Mouse (Mus musculus) MEL (cell line): Measurements from ENCODE around the gene Sfxn4. TPM values are rescaled to one million over a fixed set of nuclear protein-coding genes. Genes with fewer than 3 reads are reported as not detected.

Experiments used
- DNase-seq: peaks from one replicate; pipeline ENCODE4 v3.0.0; 2011; ENCODE audit warnings: low read depth, low spot score
- H3K27ac ChIP-seq: 2 replicates; pipeline ENCODE4 v1.5.1; 2012; ENCODE audit warnings: low read depth, mild to moderate bottlenecking, control low read depth, low read length, moderate library complexity; ENCODE audit not compliant: control insufficient read depth
- H3K27me3 ChIP-seq, 2 experiments: fragments of 150-350 bp in 1 of 2; sonication (generic) in 1 of 2; 2 replicates each; pipeline ENCODE4 v1.6.1; 2012; ENCODE audit warnings: low read length in 2 of 2, mild to moderate bottlenecking in 2 of 2, improper control_type of control experiment in 1 of 2, moderate library complexity in 1 of 2; ENCODE audit not compliant: insufficient read depth in 2 of 2, control insufficient read depth in 1 of 2
- H3K36me3 ChIP-seq, 2 experiments: 2 replicates each; pipeline ENCODE4 v1.6.1; 2012 to 2014; ENCODE audit warnings: low read length in 2 of 2, improper control_type of control experiment in 1 of 2, inconsistent platforms in 1 of 2, mild to moderate bottlenecking in 1 of 2; ENCODE audit not compliant: insufficient read depth in 2 of 2, control insufficient read depth in 1 of 2
- H3K4me1 ChIP-seq, 2 experiments: fragments of 150-350 bp in 1 of 2; sonication (generic) in 1 of 2; 2 replicates each; pipeline ENCODE4 v1.6.1; 2012; ENCODE audit warnings: low read length in 2 of 2, improper control_type of control experiment in 1 of 2, mild to moderate bottlenecking in 1 of 2; ENCODE audit not compliant: insufficient read depth in 2 of 2, control insufficient read depth in 1 of 2
- H3K4me3 ChIP-seq, 2 experiments: fragments of 150-350 bp in 1 of 2; sonication (generic) in 1 of 2; 2 replicates each; pipeline ENCODE4 v1.5.1; 2012; ENCODE audit warnings: low read depth in 2 of 2, low read length in 2 of 2, mild to moderate bottlenecking in 2 of 2, moderate library complexity in 2 of 2, control low read depth in 1 of 2, improper control_type of control experiment in 1 of 2; ENCODE audit not compliant: control insufficient read depth in 1 of 2, insufficient read depth in 1 of 2
- H3K79me2 ChIP-seq: 2 replicates; pipeline ENCODE4 v1.6.1; 2012; ENCODE audit warnings: mild to moderate bottlenecking, low read length, moderate library complexity; ENCODE audit not compliant: control insufficient read depth, poor library complexity, insufficient read depth
- H3K9ac ChIP-seq: 2 replicates; pipeline ENCODE4 v1.6.1; 2012; ENCODE audit warnings: low read depth, mild to moderate bottlenecking, control low read depth, low read length, moderate library complexity; ENCODE audit not compliant: control insufficient read depth, poor library complexity, severe bottlenecking
- H3K9me3 ChIP-seq: fragments of 150-350 bp; sonication (generic); replicated peaks from 2 replicates; pipeline ENCODE4 v1.6.1; 2012; ENCODE audit warnings: mild to moderate bottlenecking, low read length, improper control_type of control experiment, moderate library complexity; ENCODE audit not compliant: insufficient read depth
- CHD1 ChIP-seq: IDR thresholded peaks from 2 replicates; pipeline ENCODE4 v1.6.1; 2012; ENCODE audit warnings: low read depth, mild to moderate bottlenecking, inconsistent platforms, low read length, improper control_type of control experiment
- EP300 ChIP-seq, 2 experiments: IDR thresholded peaks; 2 replicates each; pipeline ENCODE4 v1.6.1; 2011; ENCODE audit warnings: improper control_type of control experiment in 2 of 2, low read length in 2 of 2, low read depth in 1 of 2, mild to moderate bottlenecking in 1 of 2
- ETS1 ChIP-seq: IDR thresholded peaks from 2 replicates; pipeline ENCODE4 v1.6.1; 2012; ENCODE audit warnings: low read depth, mild to moderate bottlenecking, inconsistent platforms, low read length, improper control_type of control experiment, moderate library complexity
- GATA1 ChIP-seq: IDR thresholded peaks from 2 replicates; pipeline ENCODE4 v1.6.1; 2011; ENCODE audit warnings: low read depth, low read length, improper control_type of control experiment
- MAFK ChIP-seq: IDR thresholded peaks from 2 replicates; pipeline ENCODE4 v1.6.1; 2011; ENCODE audit warnings: low read depth, mild to moderate bottlenecking, low read length, improper control_type of control experiment, borderline replicate concordance
- MAX ChIP-seq: IDR thresholded peaks from 2 replicates; pipeline ENCODE4 v1.6.1; 2011; ENCODE audit warnings: low read length, improper control_type of control experiment
- MEF2A ChIP-seq: IDR thresholded peaks from 2 replicates; pipeline ENCODE4 v1.6.1; 2014; ENCODE audit warnings: low read depth, mild to moderate bottlenecking, inconsistent platforms, low read length, improper control_type of control experiment; ENCODE audit not compliant: poor library complexity, insufficient replicate concordance, severe bottlenecking; ENCODE audit errors: extremely low read depth
- MXI1 ChIP-seq: IDR thresholded peaks from 2 replicates; pipeline ENCODE4 v1.6.1; 2011; ENCODE audit warnings: mild to moderate bottlenecking, low read depth, low read length, improper control_type of control experiment
- MYB ChIP-seq: IDR thresholded peaks from 2 replicates; pipeline ENCODE4 v1.6.1; 2011; ENCODE audit warnings: mild to moderate bottlenecking, low read depth, low read length, improper control_type of control experiment
- MYC ChIP-seq: IDR thresholded peaks from 2 replicates; pipeline ENCODE4 v1.6.1; 2011; ENCODE audit warnings: low read depth, mild to moderate bottlenecking, low read length, improper control_type of control experiment, moderate library complexity
- NRF1 ChIP-seq: IDR thresholded peaks from 2 replicates; pipeline ENCODE4 v1.6.1; 2014; ENCODE audit warnings: low read depth, mild to moderate bottlenecking, inconsistent platforms, low read length, improper control_type of control experiment, moderate library complexity; ENCODE audit not compliant: poor library complexity, insufficient read depth, severe bottlenecking
- POLR2A ChIP-seq, 2 experiments: IDR thresholded peaks; 2 replicates each; pipeline ENCODE4 v1.6.1; 2011 to 2012; ENCODE audit warnings: low read length in 2 of 2, mild to moderate bottlenecking in 2 of 2, control low read depth in 1 of 2, improper control_type of control experiment in 1 of 2, low read depth in 1 of 2, moderate library complexity in 1 of 2; ENCODE audit not compliant: control insufficient read depth in 1 of 2, insufficient read depth in 1 of 2, poor library complexity in 1 of 2
- POLR2AphosphoS2 ChIP-seq: IDR thresholded peaks from 2 replicates; pipeline ENCODE4 v1.6.1; 2011; ENCODE audit warnings: low read length, improper control_type of control experiment
- RCOR1 ChIP-seq: IDR thresholded peaks from 2 replicates; pipeline ENCODE4 v1.6.1; 2012; ENCODE audit warnings: low read depth, mild to moderate bottlenecking, inconsistent platforms, low read length, improper control_type of control experiment
- SIN3A ChIP-seq: IDR thresholded peaks from 2 replicates; pipeline ENCODE4 v1.6.1; 2012; ENCODE audit warnings: low read length, improper control_type of control experiment, inconsistent platforms
- SMC3 ChIP-seq: IDR thresholded peaks from 2 replicates; pipeline ENCODE4 v1.6.1; 2011; ENCODE audit warnings: low read depth, low read length, improper control_type of control experiment
- TCF12 ChIP-seq: IDR thresholded peaks from 2 replicates; pipeline ENCODE4 v1.6.1; 2014; ENCODE audit warnings: low read depth, mild to moderate bottlenecking, inconsistent platforms, low read length, improper control_type of control experiment, moderate library complexity
- USF2 ChIP-seq, 2 experiments: IDR thresholded peaks; 2 replicates each; pipeline ENCODE4 v1.6.1; 2011 to 2012; ENCODE audit warnings: improper control_type of control experiment in 2 of 2, low read length in 2 of 2, borderline replicate concordance in 1 of 2, inconsistent platforms in 1 of 2, low read depth in 1 of 2, mild to moderate bottlenecking in 1 of 2; ENCODE audit not compliant: insufficient read depth in 1 of 2
- ZC3H11A ChIP-seq: IDR thresholded peaks from 2 replicates; pipeline ENCODE4 v1.6.1; 2012; ENCODE audit warnings: low read depth, mild to moderate bottlenecking, inconsistent platforms, low read length, improper control_type of control experiment
- ZKSCAN1 ChIP-seq: IDR thresholded peaks from 2 replicates; pipeline ENCODE4 v1.6.1; 2012; ENCODE audit warnings: low read depth, mild to moderate bottlenecking, inconsistent platforms, low read length, improper control_type of control experiment, moderate library complexity
- ZMIZ1 ChIP-seq: IDR thresholded peaks from 2 replicates; pipeline ENCODE4 v1.6.1; 2012; ENCODE audit warnings: low read depth, mild to moderate bottlenecking, inconsistent platforms, low read length, improper control_type of control experiment, moderate library complexity
- ZNF384 ChIP-seq: IDR thresholded peaks from 2 replicates; pipeline ENCODE4 v1.6.1; 2012; ENCODE audit warnings: low read depth, mild to moderate bottlenecking, inconsistent platforms, low read length, improper control_type of control experiment
- polyA plus RNA-seq, 2 experiments: library from polyadenylated mRNA; stranded (reverse) in 1 of 2; unstranded in 1 of 2; fragments of >175 nt in 1 of 2; fragments of >200 nt in 1 of 2; gene quantifications; 2 replicates each; pipeline versions ENCODE4 v1.2.1 to v1.2.4; 2012; ENCODE audit warnings: low replicate concordance in 2 of 2, low read depth in 1 of 2; ENCODE audit not compliant: insufficient read length in 2 of 2, insufficient read depth in 1 of 2, missing spikeins in 1 of 2
- total RNA-seq: library from RNA; depleted of rRNA; stranded (reverse); fragments of 300-350 nt; gene quantifications from 2 replicates; pipeline ENCODE4 v1.2.3, GENCODE M21; 2012

Sfxn4 gene
- total and polyA plus RNA-seq, 3 experiments, result 1.3 to 9.3 TPM; not detected in 1

DNA sequence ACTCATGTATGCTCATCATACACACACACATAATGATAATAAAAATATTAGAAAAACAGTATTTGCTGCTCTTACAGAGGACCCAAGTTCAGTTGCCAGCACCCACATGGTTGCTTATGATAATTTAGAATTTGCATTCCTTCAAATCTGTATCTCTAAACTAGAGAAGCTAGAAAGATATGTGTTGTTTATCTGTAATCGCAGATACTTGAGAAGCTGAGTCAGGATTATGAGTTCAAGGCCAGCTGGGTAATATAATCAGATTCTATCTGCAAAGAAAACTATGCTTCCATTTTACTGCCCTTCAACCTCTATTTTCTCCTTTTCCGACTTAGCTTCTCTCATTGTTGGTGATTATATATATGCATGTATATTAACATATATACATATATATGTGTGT, 63.9 kb downstream of the Sfxn4 start:
- Histone ChIP-seq H3K27me3 (no peaks in the 10 kb centered on the region), H3K27ac (no peak overlapping the region), H3K4me3 (no peak overlapping the region), H3K4me1 (peaks cover 27 to 37% of the 10 kb centered on the region in 2 experiments), H3K9ac (no peak overlapping the region), H3K9me3 (no peaks in the 10 kb centered on the region), H3K79me2 (no peaks in the 10 kb centered on the region), H3K36me3 (peaks cover 0 to 50% of the 10 kb centered on the region in 2 experiments; a peak in 2 of 4 replicates)
- peak; percentile 44 for DNase-seq
- TF ChIP-seq ETS1, result peak; percentile 86
- TF ChIP-seq MYC, result 0 out of 2 replicates have a peak, but pooled peaks have one; percentile 31
- no peak for TF ChIP-seq CHD1
- TF ChIP-seq TCF12, result peak; percentile 65
- TF ChIP-seq MEF2A, result no peak
- TF ChIP-seq SIN3A, result peak; percentile 49; the same call in 1 of the 2 replicates
- TF ChIP-seq MYB, result no peak
- peak; percentile 52; the same call in 1 of the 2 replicates for TF ChIP-seq GATA1
- TF ChIP-seq POLR2AphosphoS2, result no peak
- no peak for TF ChIP-seq ZMIZ1
- TF ChIP-seq RCOR1, result 0 out of 2 replicates have a peak, but pooled peaks have one; percentile 46
- peak; percentile 68; the same call in 1 of the 2 replicates for TF ChIP-seq MAFK
- TF ChIP-seq USF2 (IDR thresholded peaks at IDR 0.05; ENCODE audit: borderline replicate concordance in 1 of 2, insufficient read depth in 1 of 2, low read depth in 1 of 2, low read length in 2 of 2), result no peak
- 0 out of 2 replicates have a peak, but pooled peaks have one; percentile 7 for TF ChIP-seq ZC3H11A
- TF ChIP-seq SMC3, result no peak
- no peak for TF ChIP-seq MXI1
- no peak for TF ChIP-seq ZNF384
- peak; percentile 51 to 72; a peak in 3 of 4 replicates for TF ChIP-seq EP300 (IDR thresholded peaks at IDR 0.05; ENCODE audit: low read depth in 1 of 2, low read length in 2 of 2)

DNA sequence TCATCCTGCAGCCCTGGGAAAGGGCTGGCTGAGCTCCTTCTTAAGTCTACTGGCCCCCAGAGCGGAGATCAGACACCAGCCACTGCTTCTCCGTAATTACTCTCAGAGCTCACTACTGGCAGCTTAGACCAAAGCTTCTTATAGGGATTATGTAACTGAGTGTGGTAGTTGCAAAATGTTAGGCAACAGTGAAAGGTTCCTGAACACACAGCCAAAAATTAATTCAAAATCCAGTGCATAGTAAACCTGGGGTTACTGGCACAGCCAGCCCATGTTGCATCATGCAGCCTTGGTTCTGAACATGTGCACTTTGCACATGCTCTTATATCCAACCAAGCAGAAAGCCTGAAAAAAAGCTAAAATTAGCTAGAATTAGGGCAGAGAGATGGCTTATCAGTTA, 66.0 kb downstream of the Sfxn4 start:
- Histone ChIP-seq H3K4me1 (peaks cover 29 to 33% of the 10 kb centered on the region in 2 experiments), H3K27ac (no peak overlapping the region), H3K9ac (no peak overlapping the region), H3K79me2 (peaks cover 7% of the 10 kb centered on the region), H3K9me3 (no peaks in the 10 kb centered on the region), H3K36me3 (peaks cover 0 to 52% of the 10 kb centered on the region in 2 experiments; a peak in 2 of 4 replicates), H3K27me3 (no peaks in the 10 kb centered on the region), H3K4me3 (no peak overlapping the region)
- no peak for DNase-seq
- no peak for TF ChIP-seq ZNF384
- 0 out of 2 replicates have a peak, but pooled peaks have one; percentile 45 for TF ChIP-seq MXI1
- TF ChIP-seq NRF1, result 0 out of 2 replicates have a peak, but pooled peaks have one; percentile 10
- peak; percentile 34; the same call in 1 of the 2 replicates for TF ChIP-seq ETS1
- peak; percentile 57; the same call in 1 of the 2 replicates for TF ChIP-seq MAX
- TF ChIP-seq MYC, result peak; percentile 62; the same call in 1 of the 2 replicates
- TF ChIP-seq POLR2A (IDR thresholded peaks at IDR 0.05; ENCODE audit: control insufficient read depth in 1 of 2, insufficient read depth in 1 of 2, low read depth in 1 of 2, low read length in 2 of 2, poor library complexity in 1 of 2), result no peak
- TF ChIP-seq ZKSCAN1, result no peak
- no peak for TF ChIP-seq RCOR1
